Mouse (Mus musculus): ENCODE measurements at regions not wholly inside any gene's neighbourhood (a gene's known extent, or its start where the extent isn't known, plus 50 kb on each side); places are given as distances from the start of the nearest gene placed in this dataset.

DNA sequence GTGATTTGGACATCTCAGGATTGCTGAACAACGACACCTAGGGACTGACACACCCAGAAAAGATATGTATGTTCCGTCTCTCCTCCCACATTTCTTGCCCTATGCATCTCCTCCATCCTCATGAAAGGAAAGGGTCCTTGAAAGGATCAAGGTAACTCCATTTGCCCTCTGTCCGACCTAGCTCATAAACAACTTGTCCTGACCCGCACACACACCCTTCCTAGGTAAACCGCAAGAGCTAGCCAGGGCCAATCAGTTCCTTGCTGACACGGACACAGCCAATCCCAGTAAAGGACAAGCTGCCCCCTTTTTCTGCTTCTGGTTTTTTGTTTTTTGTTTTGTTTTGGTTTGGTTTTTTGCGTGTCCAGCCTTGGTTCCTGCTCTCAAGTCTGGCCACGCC is 118.0 kb downstream of the Atp23 start:
- Histone ChIP-seq H3K27ac (ENCODE audit: control insufficient read depth, low read depth, low read length) (no peak overlapping the region), H3K36me3 (ENCODE audit: control insufficient read depth in 1 of 2, insufficient read depth in 2 of 2, low read length in 2 of 2) (no peaks in the 10 kb centered on the region), H3K27me3 (ENCODE audit: control insufficient read depth in 1 of 2, insufficient read depth in 2 of 2, low read length in 2 of 2) (no peaks in the 10 kb centered on the region), H3K9ac (ENCODE audit: control insufficient read depth, low read depth, low read length, poor library complexity, severe bottlenecking) (no peak overlapping the region), H3K9me3 (replicated peaks; ENCODE audit: insufficient read depth, low read length) (no peaks in the 10 kb centered on the region), H3K4me1 (ENCODE audit: control insufficient read depth in 1 of 2, insufficient read depth in 2 of 2, low read length in 2 of 2) (no peaks in the 10 kb centered on the region), H3K79me2 (ENCODE audit: control insufficient read depth, insufficient read depth, low read length, poor library complexity) (no peaks in the 10 kb centered on the region), H3K4me3 (ENCODE audit: control insufficient read depth in 1 of 2, insufficient read depth in 1 of 2, low read depth in 2 of 2, low read length in 2 of 2) (no peak overlapping the region)
- DNase-seq (ENCODE audit: low read depth, low spot score) = no peak
- TF ChIP-seq BHLHE40 (IDR thresholded peaks at IDR 0.05; ENCODE audit: borderline replicate concordance, low read depth, low read length) = no peak

DNA sequence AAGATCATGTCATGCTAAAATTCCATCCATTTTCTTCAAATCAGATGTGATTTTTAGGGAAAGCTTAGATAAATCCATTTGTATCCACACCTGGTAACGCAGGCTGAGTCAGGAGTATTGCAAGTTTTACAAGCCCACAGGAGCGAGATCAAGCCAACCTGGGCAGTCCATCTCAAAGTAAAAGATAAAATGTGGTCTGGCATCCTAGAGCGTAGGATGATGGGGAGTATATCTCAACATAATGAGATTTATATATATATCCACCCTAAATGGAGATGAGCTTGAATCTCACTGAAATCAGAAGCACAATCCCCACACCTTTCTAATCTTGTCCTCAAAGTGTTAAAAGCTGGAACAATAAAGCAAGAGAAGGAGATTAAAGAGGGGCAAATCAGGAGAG is 124.6 kb downstream of the Atp23 start:
- TF ChIP-seq TAL1 (IDR thresholded peaks at IDR 0.05; ENCODE audit: low read length) = no peak
- no peak for TF ChIP-seq ELF1 (IDR thresholded peaks at IDR 0.05; ENCODE audit: low read depth, low read length)
- Histone ChIP-seq H3K79me2 (ENCODE audit: control insufficient read depth, insufficient read depth, low read length, poor library complexity) (no peaks in the 10 kb centered on the region), H3K36me3 (ENCODE audit: control insufficient read depth in 1 of 2, insufficient read depth in 2 of 2, low read length in 2 of 2) (no peaks in the 10 kb centered on the region), H3K4me3 (ENCODE audit: control insufficient read depth in 1 of 2, insufficient read depth in 1 of 2, low read depth in 2 of 2, low read length in 2 of 2) (no peak overlapping the region), H3K27me3 (ENCODE audit: control insufficient read depth in 1 of 2, insufficient read depth in 2 of 2, low read length in 2 of 2) (no peaks in the 10 kb centered on the region), H3K9me3 (replicated peaks; ENCODE audit: insufficient read depth, low read length) (no peaks in the 10 kb centered on the region), H3K27ac (ENCODE audit: control insufficient read depth, low read depth, low read length) (no peak overlapping the region), H3K9ac (ENCODE audit: control insufficient read depth, low read depth, low read length, poor library complexity, severe bottlenecking) (no peak overlapping the region), H3K4me1 (ENCODE audit: control insufficient read depth in 1 of 2, insufficient read depth in 2 of 2, low read length in 2 of 2) (no peaks in the 10 kb centered on the region)
- DNase-seq (ENCODE audit: low read depth, low spot score) = no peak

- no peak for DNase-seq (ENCODE audit: low read depth, low spot score)
- Histone ChIP-seq H3K9ac (ENCODE audit: control insufficient read depth, low read depth, low read length, poor library complexity, severe bottlenecking) (no peak overlapping the region), H3K9me3 (replicated peaks; ENCODE audit: insufficient read depth, low read length) (no peaks in the 10 kb centered on the region), H3K4me3 (ENCODE audit: control insufficient read depth in 1 of 2, insufficient read depth in 1 of 2, low read depth in 2 of 2, low read length in 2 of 2) (no peak overlapping the region), H3K79me2 (ENCODE audit: control insufficient read depth, insufficient read depth, low read length, poor library complexity) (no peaks in the 10 kb centered on the region), H3K36me3 (ENCODE audit: control insufficient read depth in 1 of 2, insufficient read depth in 2 of 2, low read length in 2 of 2) (no peaks in the 10 kb centered on the region), H3K4me1 (ENCODE audit: control insufficient read depth in 1 of 2, insufficient read depth in 2 of 2, low read length in 2 of 2) (no peaks in the 10 kb centered on the region), H3K27me3 (ENCODE audit: control insufficient read depth in 1 of 2, insufficient read depth in 2 of 2, low read length in 2 of 2) (no peaks in the 10 kb centered on the region), H3K27ac (ENCODE audit: control insufficient read depth, low read depth, low read length) (no peak overlapping the region)
- TF ChIP-seq MYC (IDR thresholded peaks at IDR 0.05; ENCODE audit: low read depth, low read length) (no peak), JUND (IDR thresholded peaks at IDR 0.05; ENCODE audit: low read depth, low read length) (no peak), USF1 (IDR thresholded peaks at IDR 0.05; ENCODE audit: low read depth, low read length) (no peak), GABPA (IDR thresholded peaks at IDR 0.05; ENCODE audit: low read depth, low read length) (no peak), MAX (IDR thresholded peaks at IDR 0.05; ENCODE audit: low read length) (no peak), TAL1 (IDR thresholded peaks at IDR 0.05; ENCODE audit: low read length) (no peak), POLR2AphosphoS2 (IDR thresholded peaks at IDR 0.05; ENCODE audit: low read length) (no peak), UBTF (IDR thresholded peaks at IDR 0.05; ENCODE audit: borderline replicate concordance, insufficient read depth, low read depth, low read length) (no peak), MAZ (IDR thresholded peaks at IDR 0.05; ENCODE audit: low read depth, low read length) (no peak), ZMIZ1 (IDR thresholded peaks at IDR 0.05; ENCODE audit: low read depth, low read length) (no peak), GATA1 (IDR thresholded peaks at IDR 0.05; ENCODE audit: low read depth, low read length) (no peak), NRF1 (IDR thresholded peaks at IDR 0.05; ENCODE audit: insufficient read depth, low read depth, low read length, poor library complexity, severe bottlenecking) (no peak), ELF1 (IDR thresholded peaks at IDR 0.05; ENCODE audit: low read depth, low read length) (no peak), MXI1 (IDR thresholded peaks at IDR 0.05; ENCODE audit: low read depth, low read length) (no peak), CTCF (IDR thresholded peaks at IDR 0.05 in 2 of 3, conservative IDR thresholded peaks at IDR 0.05 in 1 of 3; ENCODE audit: control insufficient read depth in 1 of 3, insufficient read depth in 1 of 3, low read depth in 2 of 3, low read length in 3 of 3, poor library complexity in 1 of 3, severe bottlenecking in 1 of 3) (no peak), MYB (IDR thresholded peaks at IDR 0.05; ENCODE audit: low read depth, low read length) (no peak), TCF12 (IDR thresholded peaks at IDR 0.05; ENCODE audit: low read depth, low read length) (no peak), ZKSCAN1 (IDR thresholded peaks at IDR 0.05; ENCODE audit: low read depth, low read length) (no peak), EP300 (IDR thresholded peaks at IDR 0.05; ENCODE audit: low read depth in 1 of 2, low read length in 2 of 2) (no peak), POLR2AphosphoS5 (IDR thresholded peaks at IDR 0.05; ENCODE audit: borderline replicate concordance, low read depth, low read length) (no peak)
Measured at GRCm38 (mm10) chr10:126775946-126776345, 125.2 kb downstream of the Atp23 start.

Data from MEL (cell line).